7 mouse cellular contexts compared by ENCODE assay signal in the genomic region with DNA sequence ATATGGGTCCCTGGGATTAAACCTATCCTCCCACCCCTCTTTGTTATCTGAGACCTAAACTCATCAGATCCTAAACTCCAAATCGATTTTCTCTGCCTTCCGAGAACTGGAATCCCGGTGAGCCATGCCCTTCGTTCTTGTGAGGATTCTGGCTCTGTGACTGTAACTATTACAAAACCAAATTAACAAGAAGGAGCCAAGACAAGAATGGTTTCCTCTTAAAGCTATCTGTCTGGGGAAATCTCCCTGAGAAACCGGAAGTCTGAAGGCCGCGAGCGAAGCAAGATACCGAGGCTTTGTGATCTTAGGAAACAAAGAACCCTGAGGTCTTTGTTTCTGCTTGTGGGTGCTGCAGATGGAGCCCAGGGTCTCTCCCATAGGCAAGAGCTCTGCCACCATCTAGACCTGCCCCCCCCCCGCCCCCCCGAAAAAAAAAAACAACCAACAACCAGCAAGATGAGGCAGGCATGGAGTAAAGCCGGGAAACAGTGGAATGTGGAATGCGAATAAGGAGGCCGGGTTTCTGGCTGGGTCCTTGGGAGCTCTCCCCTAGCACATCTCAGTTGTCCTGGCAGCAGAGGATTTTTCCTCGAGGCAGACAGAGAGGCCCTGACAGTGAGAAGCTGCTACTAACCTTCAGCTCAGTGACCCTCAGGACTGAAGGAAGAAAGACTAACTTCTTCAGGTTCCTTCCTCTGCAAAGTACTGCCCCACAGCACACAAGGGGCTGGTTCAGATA. TPM values are rescaled to one million over a fixed set of nuclear protein-coding genes. Genes with fewer than 3 reads are reported as not detected.
DNase-seq lines count a peak whose midpoint lies in the region; ATAC-seq lines count a peak whose summit lies in the region.

No protein-coding gene starts in this region.

- peak; percentile 20 for DNase-seq in ovary, postnatal 36 days (ENCODE audit: low spot score)
- DNase-seq in ovary, postnatal 14 days (ENCODE audit: low spot score): no peak
- no peak for DNase-seq in forebrain, embryonic 11.5 days (ENCODE audit: low spot score)
- peak; percentile 36 for DNase-seq in splenic B cell, adult 2 months (ENCODE audit: low read depth, low spot score)
- DNase-seq in cerebellum, adult 9-10 months: no peak
- no peak for DNase-seq in left cerebral cortex, postnatal 14 days (ENCODE audit: low spot score in 2 of 2)

- no peak overlapping the region for H3K4me3 ChIP-seq in forebrain, embryonic 11.5 days (ENCODE audit: low read depth, low read length)
- no peak overlapping the region for H3K4me3 ChIP-seq in limb, embryonic 12.5 days (replicated peaks)

- H3K9me3 ChIP-seq in forebrain, embryonic 11.5 days (ENCODE audit: control insufficient read depth, low read length): no peaks in the 10 kb centered on the region
- no peaks in the 10 kb centered on the region; the same call in 1 of the 2 replicates for H3K9me3 ChIP-seq in limb, embryonic 12.5 days

- H3K27me3 ChIP-seq in forebrain, embryonic 11.5 days (ENCODE audit: control insufficient read depth, insufficient read depth, low read length): no peaks in the 10 kb centered on the region
- no peaks in the 10 kb centered on the region for H3K27me3 ChIP-seq in limb, embryonic 12.5 days
- no peaks in the 10 kb centered on the region; the same call in 1 of the 2 replicates for H3K27me3 ChIP-seq in splenic B cell, adult 2 months (ENCODE audit: control insufficient read depth, insufficient read depth, low read length, poor library complexity, severe bottlenecking)

- H3K9ac ChIP-seq in forebrain, embryonic 11.5 days (ENCODE audit: low read length): no peak overlapping the region
- H3K9ac ChIP-seq in limb, embryonic 12.5 days (replicated peaks): no peak overlapping the region

- H3K27ac ChIP-seq in forebrain, embryonic 11.5 days (ENCODE audit: low read depth, low read length): peak overlapping the region; percentile 28
- H3K27ac ChIP-seq in limb, embryonic 12.5 days: peak overlapping the region; percentile 82

- 38% methylated on average over 15 of the region's 15 CpGs for WGBS in forebrain, embryonic 11.5 days
- 50% methylated on average over 15 of the region's 15 CpGs for WGBS in limb, embryonic 12.5 days

- intact Hi-C loops in left cerebral cortex, postnatal 14 days (cut with DNase I): no loop called here

- no peaks in the 10 kb centered on the region for H3K36me3 ChIP-seq in forebrain, embryonic 11.5 days (ENCODE audit: control insufficient read depth, insufficient read depth, low read length)
- H3K36me3 ChIP-seq in limb, embryonic 12.5 days: peaks cover 4% of the 10 kb centered on the region
- H3K36me3 ChIP-seq in splenic B cell, adult 2 months (ENCODE audit: control insufficient read depth, insufficient read depth, low read length, poor library complexity, severe bottlenecking): no peaks in the 10 kb centered on the region

- ATAC-seq in forebrain, embryonic 11.5 days (replicated peaks; ENCODE audit: low FRiP score): no peak
- no peak for ATAC-seq in limb, embryonic 12.5 days (ENCODE audit: insufficient number of reproducible peaks, insufficient read depth, low FRiP score, low TSS enrichment, low read depth)

- peaks cover 17% of the 10 kb centered on the region for H3K4me1 ChIP-seq in forebrain, embryonic 11.5 days (replicated peaks; ENCODE audit: control insufficient read depth, insufficient read depth, low read length)
- H3K4me1 ChIP-seq in limb, embryonic 12.5 days (replicated peaks): peaks cover 52% of the 10 kb centered on the region

- H3K4me2 ChIP-seq in forebrain, embryonic 11.5 days (ENCODE audit: low read depth, low read length, severe bottlenecking): no peak overlapping the region
- H3K4me2 ChIP-seq in limb, embryonic 12.5 days: no peak overlapping the region

RNA-seq across cellular contexts. Expression of gene Ccdc8, which starts 2.3 kb away (rescaled TPM):
- 19.0 and 19.5 TPM in 2 replicates for polyA plus RNA-seq in forebrain, embryonic 11.5 days (2014; fragmentation: Nextera tagmentation; extraction: Ambion mirVana)
- 22.1 and 35.2 TPM in 2 replicates for polyA plus RNA-seq in limb, embryonic 12.5 days (2016; fragmentation: Nextera tagmentation; extraction: Ambion mirVana)
- total RNA-seq in left cerebral cortex, postnatal 14 days (2021): 1 to 10 TPM; 3.0 TPM

RNA-seq across cellular contexts. Expression of gene Gm42372, which starts 7.3 kb away (rescaled TPM):
- polyA plus RNA-seq in forebrain, embryonic 11.5 days (2014; fragmentation: Nextera tagmentation; extraction: Ambion mirVana): 1.4 and 1.8 TPM in 2 replicates
- polyA plus RNA-seq in limb, embryonic 12.5 days (2016; fragmentation: Nextera tagmentation; extraction: Ambion mirVana): 0.26 and 0.32 TPM in 2 replicates
- total RNA-seq in left cerebral cortex, postnatal 14 days (2021): 10 to 100 TPM; 59.2 to 61.7 TPM

RNA-seq across cellular contexts. Expression of gene Pnmal1, which starts 30.7 kb away (rescaled TPM):
- 20.4 and 22.7 TPM in 2 replicates for polyA plus RNA-seq in forebrain, embryonic 11.5 days (2014; fragmentation: Nextera tagmentation; extraction: Ambion mirVana)
- polyA plus RNA-seq in limb, embryonic 12.5 days (2016; fragmentation: Nextera tagmentation; extraction: Ambion mirVana): 1.4 and 1.5 TPM in 2 replicates
- 10 to 100 TPM; 85.4 to 91.6 TPM for total RNA-seq in left cerebral cortex, postnatal 14 days (2021)

RNA-seq across cellular contexts. Expression of gene Ppp5c, which starts 37.5 kb away (rescaled TPM):
- polyA plus RNA-seq in forebrain, embryonic 11.5 days (2014; fragmentation: Nextera tagmentation; extraction: Ambion mirVana): 123 and 132 TPM in 2 replicates
- 126 TPM in 2 replicates for polyA plus RNA-seq in limb, embryonic 12.5 days (2016; fragmentation: Nextera tagmentation; extraction: Ambion mirVana)
- 100 to 1,000 TPM; 182 to 185 TPM for total RNA-seq in left cerebral cortex, postnatal 14 days (2021)

RNA-seq across cellular contexts. Expression of gene Pnmal2, which starts 45.7 kb away (rescaled TPM):
- polyA plus RNA-seq in forebrain, embryonic 11.5 days (2014; fragmentation: Nextera tagmentation; extraction: Ambion mirVana): 12.3 and 13.0 TPM in 2 replicates
- 16.6 and 16.9 TPM in 2 replicates for polyA plus RNA-seq in limb, embryonic 12.5 days (2016; fragmentation: Nextera tagmentation; extraction: Ambion mirVana)
- 100 to 1,000 TPM; 215 to 249 TPM for total RNA-seq in left cerebral cortex, postnatal 14 days (2021)

Comparison
In these comparisons a context has a peak if more than half of its experiments do, and no peak if none do; other contexts are left out.
1. DNase-seq: peak in ovary, postnatal 36 days (single experiment) and splenic B cell, adult 2 months (single experiment); none in ovary, postnatal 14 days (single experiment), forebrain, embryonic 11.5 days (single experiment), cerebellum, adult 9-10 months (single experiment) and left cerebral cortex, postnatal 14 days (0 of 2).